Mouse (Mus musculus) intestine, postnatal 0 days (tissue): ENCODE data around the gene Tmem274. TPM values are rescaled to one million over a fixed set of nuclear protein-coding genes. Genes with fewer than 3 reads are reported as not detected.
A peak's percentile ranks its signal among the peaks of the same experiment; 100 is the strongest.
"Not testable (repeated sequence)": the region's sequence is repeated elsewhere in the genome, so short reads cannot be mapped to it uniquely, and the experiment has no call there.

Experiments
- ATAC-seq: fragments of 200-750 bp; cut with Nextera tagmentation; 2 replicates; pipeline ENCODE4 v1.8.0; 2017; ENCODE audit warnings: mild to moderate bottlenecking, moderate TSS enrichment, moderate library complexity
- H3K27ac ChIP-seq: fragments of 300-500 bp; sonication (generic); 2 replicates; pipeline ENCODE4 v1.5.1; 2014; ENCODE audit warnings: mild to moderate bottlenecking, low read depth, low read length, moderate library complexity
- H3K27me3 ChIP-seq: fragments of 300-500 bp; sonication (generic); replicated peaks from 2 replicates; pipeline ENCODE4 v1.6.1; 2014; ENCODE audit warnings: low read length, mixed read lengths; ENCODE audit not compliant: control insufficient read depth, insufficient read depth
- H3K36me3 ChIP-seq: fragments of 300-500 bp; sonication (generic); 2 replicates; pipeline ENCODE4 v1.6.1; 2014; ENCODE audit warnings: mild to moderate bottlenecking, moderate library complexity; ENCODE audit not compliant: control insufficient read depth, insufficient read depth
- H3K4me1 ChIP-seq: fragments of 300-500 bp; sonication (generic); replicated peaks from 2 replicates; pipeline ENCODE4 v1.6.1; 2014; ENCODE audit warnings: antibody characterized with exemption, low read length, mixed read lengths; ENCODE audit not compliant: control insufficient read depth, insufficient read depth
- H3K4me2 ChIP-seq: fragments of 300-500 bp; sonication (generic); replicated peaks from 2 replicates; pipeline ENCODE4 v1.6.1; 2014; ENCODE audit warnings: low read depth, mild to moderate bottlenecking, moderate library complexity
- H3K4me3 ChIP-seq: fragments of 300-500 bp; sonication (generic); 2 replicates; pipeline ENCODE4 v1.5.1; 2014; ENCODE audit warnings: low read depth, low read length
- H3K9ac ChIP-seq: fragments of 300-500 bp; sonication (generic); 2 replicates; pipeline ENCODE4 v1.6.1; 2014; ENCODE audit warnings: mild to moderate bottlenecking, low read depth, low read length
- H3K9me3 ChIP-seq: fragments of 300-500 bp; sonication (generic); 2 replicates; pipeline ENCODE4 v1.6.1; 2016; ENCODE audit warnings: mixed run types; ENCODE audit not compliant: control insufficient read depth
- CTCF ChIP-seq: sonication (generic); IDR thresholded peaks from 2 replicates; pipeline ENCODE4 v1.5.1; 2016; ENCODE audit warnings: low read depth, mild to moderate bottlenecking, control low read depth, antibody characterized with exemption, moderate library complexity
- WGBS: fragments of 180-500 bp; shearing (Covaris S2); extraction: QIAGEN DNeasy Blood & Tissue Kit; methylation state at CpG from one replicate; pipeline ENCODE4 v1.1.7; 2014; 5-methylcytosine and 5-hydroxymethylcytosine counted together
- polyA plus RNA-seq: library from polyadenylated mRNA; unstranded; fragments of >200 nt; fragmentation: Nextera tagmentation; extraction: Ambion mirVana; gene quantifications from 2 replicates; pipeline ENCODE4 v1.2.1, GENCODE M21; 2015

The Tmem274 gene
- polyA plus RNA-seq, 1 experiment from 2014 or later = not detected

GRCm38 (mm10) chr4:149454879-149455278, 22.3 kb upstream of the Tmem274 start, which contains the start of gene Rbp7:
Gene Rbp7, minus strand, starts transcription at chr4:149454978.
- Histone ChIP-seq H3K27ac (no peak within 1 kb of the TSS), H3K36me3 (no peaks in the 10 kb centered on the region), H3K4me2 (no peak within 1 kb of the TSS), H3K4me1 (no peaks in the 10 kb centered on the region), H3K27me3 (no peaks in the 10 kb centered on the region), H3K9ac (no peak within 1 kb of the TSS), H3K9me3 (no peaks in the 10 kb centered on the region), H3K4me3 (no peak within 1 kb of the TSS)
- WGBS = 48% methylated on average over 8 of the region's 8 CpGs
- TF ChIP-seq CTCF = no peak
- ATAC-seq = no peak

GRCm38 (mm10) chr4:149457163-149457562, 20.0 kb upstream of the Tmem274 start:
- H3K4me2 ChIP-seq, H3K27ac ChIP-seq, H3K4me1 ChIP-seq, H3K9me3 ChIP-seq, H3K4me3 ChIP-seq, H3K27me3 ChIP-seq, H3K36me3 ChIP-seq, H3K9ac ChIP-seq: not testable (repeated sequence)
- 0 out of 2 replicates have a peak, but pooled peaks have one; percentile 12 for ATAC-seq
- 87% methylated on average over 27 of the region's 27 CpGs for WGBS

- ATAC-seq = no peak
- Histone ChIP-seq H3K36me3 (no peaks in the 10 kb centered on the region), H3K9me3 (no peaks in the 10 kb centered on the region), H3K4me3 (no peak overlapping the region), H3K4me2 (no peak overlapping the region), H3K4me1 (no peaks in the 10 kb centered on the region), H3K27me3 (no peaks in the 10 kb centered on the region), H3K9ac (no peak overlapping the region), H3K27ac (no peak overlapping the region)
- no peak for TF ChIP-seq CTCF
- WGBS = 65% methylated on average over 6 of the region's 6 CpGs
Observed at GRCm38 (mm10) chr4:149457831-149458430, 19.2 kb upstream of the Tmem274 start.

- Histone ChIP-seq H3K27me3 (no peaks in the 10 kb centered on the region), H3K9me3 (no peaks in the 10 kb centered on the region), H3K36me3 (no peaks in the 10 kb centered on the region), H3K4me3 (no peak overlapping the region), H3K4me1 (no peaks in the 10 kb centered on the region), H3K27ac (no peak overlapping the region), H3K4me2 (no peak overlapping the region), H3K9ac (no peak overlapping the region)
- WGBS = 58% methylated on average over 5 of the region's 5 CpGs
- no peak for TF ChIP-seq CTCF
- ATAC-seq = no peak
Observed at GRCm38 (mm10) chr4:149458526-149458925, 18.7 kb upstream of the Tmem274 start.

GRCm38 (mm10) chr4:149459425-149459824, 17.8 kb upstream of the Tmem274 start:
- H3K27me3 ChIP-seq = no peaks in the 10 kb centered on the region
- WGBS = 65% methylated on average over 1 of the region's 1 CpGs
- no peaks in the 10 kb centered on the region for H3K4me1 ChIP-seq
- H3K9ac ChIP-seq = no peak overlapping the region
- no peak overlapping the region for H3K4me3 ChIP-seq
- ATAC-seq = no peak
- H3K27ac ChIP-seq = no peak overlapping the region
- H3K9me3 ChIP-seq = no peaks in the 10 kb centered on the region
- no peak for TF ChIP-seq CTCF
- no peaks in the 10 kb centered on the region for H3K36me3 ChIP-seq
- no peak overlapping the region for H3K4me2 ChIP-seq

GRCm38 (mm10) chr4:149460475-149460874, 16.7 kb upstream of the Tmem274 start:
- not testable (repeated sequence) for ATAC-seq
- peak; percentile 42; the same call in 1 of the 2 replicates for TF ChIP-seq CTCF

More at GRCm38 (mm10) chr4:149460475-149460874, 16.7 kb upstream of the Tmem274 start:
- not testable (repeated sequence) for H3K9me3 ChIP-seq, H3K27ac ChIP-seq, H3K4me2 ChIP-seq, H3K9ac ChIP-seq, H3K27me3 ChIP-seq, H3K36me3 ChIP-seq, H3K4me1 ChIP-seq, H3K4me3 ChIP-seq
- 93% methylated on average over 2 of the region's 2 CpGs for WGBS
